Mouse (Mus musculus) frontal cortex, adult 2 months (tissue): ENCODE measurements around the gene Clec16a. TPM values are rescaled to one million over a fixed set of nuclear protein-coding genes. Genes with fewer than 3 reads are reported as not detected.

Source experiments
- DNase-seq, 2 experiments: peaks; one replicate each; pipeline ENCODE4 v3.0.0; 2022; ENCODE audit warnings: low spot score in 1 of 2; ENCODE audit errors: extremely low spot score in 1 of 2
- polyA plus RNA-seq: library from polyadenylated mRNA; depleted of rRNA; stranded (reverse); fragments of >200 nt; gene quantifications from 2 replicates; pipeline ENCODE4 v1.2.3, GENCODE M21; 2012

Gene Clec16a
- polyA plus RNA-seq, 1 experiment: 44.2 TPM

DNA sequence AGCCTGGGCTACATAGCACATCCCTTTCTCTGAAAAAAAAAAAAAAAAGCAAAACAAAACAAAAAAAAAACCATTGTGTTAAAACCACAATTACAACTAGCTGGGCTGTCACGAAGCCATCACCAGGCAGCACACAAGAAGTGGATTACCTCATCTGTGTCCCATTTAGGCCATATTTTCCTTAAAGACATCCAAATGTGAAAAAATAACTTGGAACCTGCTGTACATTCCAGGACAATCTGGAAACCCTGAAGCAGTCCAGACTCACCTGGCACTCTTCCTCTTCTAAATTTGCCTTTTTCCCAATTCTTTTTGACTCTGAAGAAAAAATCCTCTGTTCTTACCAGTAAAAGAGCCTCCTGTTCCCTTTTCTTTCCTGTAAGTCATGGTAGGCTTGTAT, 166.4 kb downstream of the Clec16a start:
- DNase-seq: no peak

GRCm38 (mm10) chr16:10713041-10713440, 167.9 kb downstream of the Clec16a start:
- no peak for DNase-seq

GRCm38 (mm10) chr16:10713441-10714239, 168.5 kb downstream of the Clec16a start:
- no peak for DNase-seq

DNA sequence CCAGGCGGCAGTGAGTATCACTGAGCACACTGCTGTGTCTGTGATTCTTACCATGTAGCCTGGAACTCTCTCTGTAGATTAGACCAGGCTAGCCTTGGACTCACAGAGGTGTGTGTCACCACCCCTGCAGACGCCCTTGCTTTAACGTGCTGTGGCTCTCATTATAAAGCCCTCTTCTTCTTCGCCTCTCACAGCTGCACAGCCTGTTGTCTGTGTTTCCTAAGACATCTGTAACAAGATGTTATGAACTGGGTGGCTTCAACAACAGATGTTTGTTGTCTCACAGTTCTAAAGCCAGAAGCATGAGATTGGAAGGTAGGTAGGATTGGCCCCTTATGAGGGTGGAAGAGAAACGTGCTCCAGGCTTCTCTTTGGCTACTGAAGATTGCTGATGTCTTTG, 170.1 kb downstream of the Clec16a start:
- no peak for DNase-seq

- DNase-seq: no peak
Measured at GRCm38 (mm10) chr16:10715632-10716031, 170.5 kb downstream of the Clec16a start.

GRCm38 (mm10) chr16:10716696-10717095, 171.6 kb downstream of the Clec16a start:
- DNase-seq: no peak

DNA sequence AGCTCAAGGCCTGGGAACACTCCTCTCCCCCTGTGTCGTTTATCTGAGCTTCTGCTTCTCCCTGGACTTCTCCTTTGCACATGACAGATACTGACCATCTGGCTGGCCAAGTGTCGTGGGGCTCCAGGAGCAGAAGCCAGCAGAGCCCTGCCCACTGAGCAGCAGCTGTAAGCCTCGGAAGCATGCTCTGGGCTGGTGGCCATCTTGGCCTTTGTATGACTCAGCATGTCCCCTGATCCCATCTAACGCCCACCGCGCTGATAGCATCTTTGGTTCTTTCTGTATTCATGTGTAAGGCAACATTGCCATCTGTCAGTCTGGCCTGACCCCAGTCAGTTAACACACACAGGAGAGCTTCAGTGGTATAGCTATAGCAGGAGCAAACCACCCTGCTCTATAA, 174.8 kb downstream of the Clec16a start:
- no peak for DNase-seq

DNA sequence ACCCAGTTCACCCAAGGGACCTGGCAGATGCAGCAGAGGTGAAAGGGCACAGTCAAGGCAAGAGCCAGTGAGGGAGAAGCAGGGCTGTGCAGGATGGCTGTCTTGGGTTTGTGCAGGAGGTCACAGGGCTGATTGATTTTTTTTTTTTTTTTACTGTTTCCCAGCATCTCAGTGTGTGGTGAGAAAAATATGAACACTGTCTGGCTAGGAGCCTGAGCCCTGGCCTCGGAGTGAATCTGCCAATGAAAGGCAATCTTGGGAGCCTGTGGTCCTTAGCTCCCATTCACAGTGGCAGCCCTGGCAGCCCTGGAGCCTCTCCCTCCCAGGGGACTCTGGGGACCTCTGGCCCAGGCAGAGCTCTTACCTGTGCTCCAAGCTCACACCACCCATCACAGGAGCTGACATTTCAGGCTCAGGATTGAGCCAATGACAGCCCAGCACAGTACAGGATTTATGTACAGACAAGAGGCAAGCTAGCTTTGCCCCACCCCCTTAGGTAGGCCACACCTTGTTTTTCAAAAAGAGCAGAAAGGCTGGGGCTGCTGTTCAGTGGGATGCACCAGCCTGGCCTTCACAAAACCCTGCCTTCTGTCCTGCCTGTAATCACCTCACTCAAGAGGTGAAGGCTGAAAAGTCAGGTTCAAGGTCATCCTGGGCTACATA, 177.9 kb downstream of the Clec16a start:
- DNase-seq: no peak

DNA sequence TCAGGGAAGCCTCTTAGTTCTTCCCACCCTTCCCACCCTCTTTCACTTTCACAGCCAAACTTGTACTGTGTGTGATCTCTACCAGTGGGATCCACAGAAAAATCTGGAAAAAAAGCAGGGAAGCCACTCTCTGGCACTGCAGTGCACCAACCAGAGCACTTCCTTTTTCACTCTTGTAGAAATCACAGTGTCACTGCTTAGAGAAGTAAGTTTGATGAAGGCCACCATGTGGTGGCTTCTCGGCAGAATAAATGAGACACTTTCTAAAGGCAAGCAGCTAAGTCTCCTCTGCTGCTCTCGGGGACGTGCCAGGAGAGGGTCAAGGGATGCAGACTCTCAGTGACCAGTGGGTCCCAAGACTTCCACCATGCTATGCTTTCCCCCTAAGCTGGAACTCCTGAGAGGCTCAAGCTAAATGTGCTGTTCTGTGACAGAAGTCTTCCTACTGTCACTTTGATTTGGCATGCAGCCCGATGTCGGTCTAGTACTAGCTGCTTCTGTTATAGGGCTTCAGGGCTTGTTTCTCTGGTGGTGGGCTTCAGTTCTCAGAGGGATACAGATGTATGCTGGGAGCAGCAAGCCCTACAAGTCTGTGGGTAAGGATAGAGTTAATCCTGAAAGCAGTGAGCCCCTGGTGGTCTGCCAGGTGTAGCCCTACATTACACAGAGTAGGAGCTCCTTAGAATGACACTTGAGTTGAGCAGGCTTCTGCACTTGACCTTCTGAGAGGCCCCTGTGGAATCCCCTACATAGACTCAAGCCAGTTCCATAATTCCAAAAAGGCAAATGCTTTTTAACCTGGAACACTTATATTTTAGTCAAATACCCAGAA, 178.9 kb downstream of the Clec16a start:
- DNase-seq: no peak

DNA sequence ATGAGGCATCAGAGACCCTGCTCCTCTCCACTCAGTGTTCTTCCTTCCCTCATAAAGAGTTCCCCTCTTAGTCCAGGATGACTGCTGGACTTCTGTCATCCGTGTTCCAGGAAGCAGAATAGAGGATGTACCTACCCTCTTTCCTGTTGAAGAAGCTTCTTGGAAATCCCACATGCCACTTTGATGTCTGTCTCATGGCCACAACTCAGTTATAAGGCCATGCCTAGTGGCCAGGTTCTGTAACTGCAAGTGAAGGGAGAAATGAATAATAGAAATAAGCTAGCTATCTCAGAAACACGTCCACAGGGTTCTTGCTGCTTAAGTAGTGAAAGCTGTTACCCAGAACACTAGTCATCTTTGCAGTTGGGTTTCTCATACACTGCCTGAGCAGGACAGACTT, 180.0 kb downstream of the Clec16a start:
- no peak for DNase-seq

DNA sequence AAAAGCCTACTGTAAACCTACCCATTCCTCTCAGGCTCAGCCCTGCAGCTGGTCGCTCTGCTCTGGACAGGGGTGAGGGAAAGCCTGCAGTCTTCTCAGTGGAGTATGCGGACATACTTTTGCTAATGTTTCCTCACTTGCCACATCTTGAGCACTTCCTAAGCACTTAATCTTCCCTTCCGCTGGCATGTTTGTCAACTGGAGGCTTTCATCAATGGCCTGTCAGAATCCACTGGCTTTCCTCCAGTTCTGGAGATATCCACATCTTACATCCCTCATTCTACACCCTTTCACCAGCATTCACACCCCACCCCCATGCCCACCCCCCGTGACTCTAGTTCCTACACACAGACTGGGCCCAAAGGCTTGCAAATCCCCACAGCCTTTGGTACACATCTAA, 182.5 kb downstream of the Clec16a start:
- no peak for DNase-seq

DNA sequence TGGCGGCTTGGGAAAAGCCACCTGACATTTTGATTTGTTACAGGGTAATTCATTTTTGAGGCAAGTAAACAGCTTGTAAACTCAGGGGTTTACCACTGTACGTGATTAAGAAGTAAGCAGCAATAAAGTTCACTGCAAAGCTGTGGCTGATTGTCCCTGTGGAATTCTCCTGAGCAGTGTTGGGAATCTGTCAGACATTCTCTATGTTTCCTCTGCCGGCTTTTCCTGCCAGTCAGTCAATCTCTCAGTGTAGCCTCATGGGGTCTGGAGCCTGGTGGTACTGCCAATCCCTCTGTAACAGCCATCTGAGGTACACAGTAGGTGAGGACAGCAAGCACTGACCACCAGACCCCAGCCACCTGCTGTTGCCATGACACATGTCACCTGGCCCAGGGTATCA, 183.7 kb downstream of the Clec16a start:
- DNase-seq: no peak

DNA sequence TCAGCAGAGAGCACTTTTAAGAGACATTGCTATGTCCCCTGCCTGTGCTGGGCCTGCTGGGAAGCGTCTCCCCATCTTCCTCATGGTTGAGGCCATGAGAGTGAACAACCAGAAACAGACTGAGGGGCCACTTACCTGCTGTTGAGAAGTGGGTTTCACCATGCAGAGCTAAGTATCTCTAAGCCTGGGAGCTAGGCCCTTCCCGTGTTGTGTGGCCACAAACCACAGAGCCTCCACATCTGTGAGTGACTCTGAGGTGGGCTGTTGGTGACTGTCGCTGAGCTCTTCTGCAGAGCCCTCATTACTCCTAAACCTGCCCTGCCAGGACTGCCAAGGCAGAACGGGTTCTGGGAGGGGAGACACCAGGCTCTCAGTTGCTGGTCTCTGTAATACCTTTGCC, 185.8 kb downstream of the Clec16a start:
- no peak for DNase-seq

GRCm38 (mm10) chr16:10731785-10732184, 186.6 kb downstream of the Clec16a start:
- DNase-seq: no peak

GRCm38 (mm10) chr16:10732421-10732820, 187.3 kb downstream of the Clec16a start:
- no peak for DNase-seq

DNA sequence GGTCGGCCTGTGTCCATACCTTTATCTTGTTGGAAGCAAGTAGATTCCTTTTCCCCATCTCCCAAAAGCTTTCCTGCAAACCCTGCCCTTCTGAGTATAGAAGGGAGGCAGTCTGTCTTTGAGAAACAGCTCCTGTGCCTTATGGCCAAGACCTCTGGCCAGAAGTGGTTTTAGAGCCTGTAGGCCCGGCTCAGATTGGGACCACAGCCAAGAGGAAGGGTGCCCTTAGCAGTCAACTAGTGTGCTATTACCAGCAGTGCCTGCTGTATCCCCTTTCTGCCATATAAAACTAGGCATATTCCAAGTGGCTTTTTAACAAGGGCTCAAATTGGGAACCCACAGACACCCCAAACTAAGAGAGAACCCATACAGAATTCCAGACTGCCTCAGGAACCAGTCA, 190.6 kb downstream of the Clec16a start:
- DNase-seq: no peak

DNA sequence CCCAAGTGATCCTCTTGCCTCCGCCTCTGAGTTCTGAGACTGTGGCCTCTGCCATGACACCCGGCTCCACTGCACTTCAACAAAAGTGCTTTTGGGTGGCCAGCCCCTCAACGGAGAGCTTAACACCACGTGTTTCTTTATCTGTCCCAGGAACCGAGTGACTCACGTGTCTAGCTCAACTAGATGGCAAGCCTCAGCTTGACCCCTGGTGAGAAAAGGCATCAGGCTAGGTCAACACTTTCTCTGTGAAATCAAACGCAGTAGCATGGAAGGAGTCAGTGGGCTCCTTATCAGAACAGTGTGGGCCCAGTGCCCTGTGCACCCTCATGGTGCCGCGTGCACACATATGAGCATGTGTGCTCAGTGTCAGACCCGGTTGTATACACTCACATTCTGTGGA, 191.2 kb downstream of the Clec16a start:
- DNase-seq: no peak

- DNase-seq: no peak
Measured at GRCm38 (mm10) chr16:10737571-10737970, 192.4 kb downstream of the Clec16a start.

- no peak for DNase-seq
Measured at GRCm38 (mm10) chr16:10738866-10739265, 193.7 kb downstream of the Clec16a start.

DNA sequence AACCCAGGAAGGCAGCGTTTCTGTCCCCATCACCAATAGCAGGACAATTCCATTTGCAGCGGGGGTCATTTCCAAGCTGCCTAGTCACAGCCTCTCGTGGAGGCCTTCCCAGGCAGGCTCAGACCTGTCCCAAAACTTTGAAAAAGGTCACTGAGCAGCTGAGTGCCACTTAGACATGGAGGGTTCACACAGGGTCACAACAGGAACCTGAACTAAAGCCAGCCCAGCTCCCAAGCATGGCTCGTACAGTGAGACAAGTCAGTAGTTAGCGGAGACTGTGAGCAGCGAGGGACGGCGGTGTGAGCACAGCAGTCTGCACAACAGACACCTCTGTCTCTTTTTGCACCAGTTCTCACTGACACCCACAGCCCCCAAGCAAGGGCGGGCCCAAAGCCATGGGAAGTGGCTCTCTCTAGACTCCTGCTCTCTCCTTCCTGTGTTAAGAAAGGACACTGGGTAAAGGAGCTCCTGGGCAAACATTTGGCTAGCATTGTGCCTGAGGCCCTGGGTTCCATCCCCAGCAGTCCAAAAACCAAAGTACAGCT, 194.8 kb downstream of the Clec16a start:
- no peak for DNase-seq

- peak; percentile 14 to 25 for DNase-seq
Measured at GRCm38 (mm10) chr16:10741082-10741481, 195.9 kb downstream of the Clec16a start.
